Mouse (Mus musculus) olfactory bulb, adult 2 months (tissue): ENCODE results near the gene Syngr1. TPM values are rescaled to one million over a fixed set of nuclear protein-coding genes. Genes with fewer than 3 reads are reported as not detected.

Experiments used
- H3K27ac ChIP-seq: fragments of 200-500 bp; 2 replicates; pipeline ENCODE4 v1.5.1; 2012; ENCODE audit warnings: low read depth, low read length; ENCODE audit not compliant: insufficient read depth
- H3K4me1 ChIP-seq: fragments of 200-500 bp; 2 replicates; pipeline ENCODE4 v1.6.1; 2012; ENCODE audit warnings: low read length; ENCODE audit not compliant: control insufficient read depth, insufficient read depth
- H3K4me3 ChIP-seq: fragments of 200-500 bp; 2 replicates; pipeline ENCODE4 v1.5.1; 2012; ENCODE audit warnings: mild to moderate bottlenecking, low read depth, low read length, moderate library complexity; ENCODE audit not compliant: insufficient read depth
- CTCF ChIP-seq: fragments of 200-500 bp; IDR thresholded peaks from 2 replicates; pipeline ENCODE4 v1.5.1; 2012; ENCODE audit warnings: low read depth, mild to moderate bottlenecking, low read length, moderate library complexity; ENCODE audit not compliant: insufficient read depth
- POLR2A ChIP-seq: fragments of 200-500 bp; IDR thresholded peaks from 2 replicates; pipeline ENCODE4 v1.6.1; 2012; ENCODE audit warnings: mild to moderate bottlenecking, low read depth, low read length, moderate library complexity; ENCODE audit not compliant: insufficient read depth
- WGBS: fragments of 180-500 bp; shearing (Covaris S2); methylation state at CpG from one replicate; pipeline ENCODE4 v1.1.7; 2018; 5-methylcytosine and 5-hydroxymethylcytosine counted together
- polyA plus RNA-seq: library from polyadenylated mRNA; stranded (reverse); fragments of >200 nt; gene quantifications from 2 replicates; pipeline ENCODE4 v1.2.4, GENCODE M21; 2012; ENCODE audit warnings: low replicate concordance; ENCODE audit not compliant: missing spikeins, insufficient read depth, insufficient read length

The Syngr1 gene
- polyA plus RNA-seq, 1 experiment = 72.7 TPM

- WGBS = 65% methylated on average over 6 of the region's 6 CpGs
- TF ChIP-seq CTCF = no peak
- no peak for TF ChIP-seq POLR2A
- Histone ChIP-seq H3K4me3 (no peak overlapping the region), H3K27ac (no peak overlapping the region), H3K4me1 (peaks cover 12% of the 10 kb centered on the region)
Observed at GRCm38 (mm10) chr15:80131421-80131820, 40.3 kb downstream of the Syngr1 start.

- Histone ChIP-seq H3K4me1 (peaks cover 17% of the 10 kb centered on the region), H3K27ac (no peak overlapping the region), H3K4me3 (no peak overlapping the region)
- WGBS = 75% methylated on average over 9 of the region's 9 CpGs
- TF ChIP-seq POLR2A (no peak), CTCF (no peak)
Observed at GRCm38 (mm10) chr15:80132452-80132851, 41.3 kb downstream of the Syngr1 start.

DNA sequence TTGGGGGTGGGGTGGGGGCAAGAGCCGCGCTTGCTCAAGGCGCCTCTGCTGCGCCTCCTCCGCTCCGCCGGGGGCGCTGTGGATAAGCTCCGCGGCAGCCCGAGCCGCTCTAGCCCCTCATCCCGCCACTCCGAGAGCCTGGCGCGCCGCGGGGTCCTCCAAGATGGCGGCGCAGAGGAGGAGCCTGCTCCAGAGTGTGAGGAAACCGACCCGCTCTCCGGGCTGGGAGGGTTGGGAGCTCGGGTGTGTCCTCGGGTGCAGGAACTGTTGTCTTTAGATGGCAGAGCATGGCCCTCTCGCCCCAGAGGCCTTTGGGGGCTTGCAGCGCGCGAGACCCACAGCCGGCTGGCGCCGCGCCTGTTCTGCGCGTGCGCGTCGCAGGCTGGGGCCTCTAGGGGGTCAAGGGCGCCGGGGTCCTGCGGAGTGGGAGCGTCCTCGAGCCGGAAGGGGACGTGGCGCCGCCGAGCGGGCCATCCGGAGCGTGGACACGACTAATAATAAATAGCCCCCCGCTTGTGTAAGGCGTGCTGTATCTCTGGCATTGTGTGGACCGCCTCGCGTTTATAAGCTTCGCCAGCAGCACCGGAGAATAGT is 42.0 kb downstream of the Syngr1 start, which contains the start of gene Tab1:
Gene Tab1, plus strand, starts transcription at position 135 of the 594 bp plus-strand sequence.
- Histone ChIP-seq H3K27ac (peak within 1 kb of the TSS; percentile 100), H3K4me1 (peaks cover 23% of the 10 kb centered on the region), H3K4me3 (peak within 1 kb of the TSS; percentile 96)
- TF ChIP-seq POLR2A (peak; percentile 90), CTCF (peak; percentile 79)
- WGBS = under 1% methylated on average over 59 of the region's 59 CpGs

GRCm38 (mm10) chr15:80133682-80134449 is 42.7 kb downstream of the Syngr1 start:
- Histone ChIP-seq H3K4me1 (peaks cover 31% of the 10 kb centered on the region), H3K27ac (peak overlapping the region; percentile 100), H3K4me3 (peak overlapping the region; percentile 96)
- no peak for TF ChIP-seq POLR2A
- TF ChIP-seq CTCF = no peak
- WGBS = 5% methylated on average over 14 of the region's 14 CpGs

DNA sequence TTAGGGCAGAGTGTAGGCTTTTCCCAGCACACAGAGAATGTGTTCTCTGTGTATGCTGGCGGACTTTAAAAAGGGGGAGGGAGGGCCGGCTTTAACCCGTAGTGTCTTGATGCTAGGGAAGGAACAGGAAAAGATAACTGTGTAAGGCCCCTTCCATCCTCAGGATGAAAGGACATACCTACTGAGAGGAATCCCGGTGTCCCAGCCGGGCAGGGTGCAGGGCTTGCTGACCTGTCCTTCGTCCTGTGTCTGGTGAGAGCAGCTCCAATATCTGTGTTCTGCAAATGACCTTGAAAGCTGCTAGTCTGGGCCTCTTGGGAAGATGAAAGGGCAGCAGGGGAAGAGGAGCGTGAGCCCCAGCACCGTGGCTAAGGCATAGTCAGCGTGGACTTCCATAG is 43.3 kb downstream of the Syngr1 start:
- Histone ChIP-seq H3K4me1 (peaks cover 33% of the 10 kb centered on the region), H3K27ac (peak overlapping the region; percentile 100), H3K4me3 (peak overlapping the region; percentile 96)
- 44% methylated on average over 9 of the region's 9 CpGs for WGBS
- TF ChIP-seq CTCF (no peak), POLR2A (no peak)

GRCm38 (mm10) chr15:80135499-80135898 is 44.4 kb downstream of the Syngr1 start:
- WGBS = 90% methylated on average over 2 of the region's 2 CpGs
- no peak for TF ChIP-seq POLR2A
- TF ChIP-seq CTCF = no peak
- Histone ChIP-seq H3K4me1 (peaks cover 33% of the 10 kb centered on the region), H3K27ac (no peak overlapping the region; the same call in 1 of the 2 replicates), H3K4me3 (no peak overlapping the region)

DNA sequence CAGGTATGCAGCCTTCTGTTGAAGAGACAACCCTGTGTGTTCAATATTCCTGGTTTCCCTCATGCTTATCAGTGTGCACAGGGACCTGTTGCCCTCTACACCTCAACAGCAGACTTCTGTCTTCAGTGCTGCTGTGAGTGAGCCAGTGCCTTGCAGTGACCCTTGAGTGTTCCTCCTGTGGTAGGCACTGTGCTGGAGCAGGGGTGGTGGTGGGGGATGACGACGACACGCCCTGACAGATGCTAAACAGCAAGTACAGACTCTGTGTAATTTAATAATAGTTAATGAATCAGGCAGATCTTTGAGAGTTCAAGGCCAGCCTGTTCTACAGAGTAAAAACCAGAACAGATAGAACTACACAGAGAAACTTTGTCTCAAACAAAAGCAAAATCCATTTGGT is 45.5 kb downstream of the Syngr1 start:
- TF ChIP-seq CTCF (no peak), POLR2A (no peak)
- Histone ChIP-seq H3K27ac (no peak overlapping the region; the same call in 1 of the 2 replicates), H3K4me3 (no peak overlapping the region), H3K4me1 (peaks cover 33% of the 10 kb centered on the region)
- 88% methylated on average over 3 of the region's 3 CpGs for WGBS

GRCm38 (mm10) chr15:80137945-80138791 is 47.0 kb downstream of the Syngr1 start:
- H3K27ac ChIP-seq = peak overlapping the region; percentile 75

More at GRCm38 (mm10) chr15:80137945-80138791, 47.0 kb downstream of the Syngr1 start:
- peaks cover 33% of the 10 kb centered on the region for H3K4me1 ChIP-seq
- WGBS = 21% methylated on average over 17 of the region's 17 CpGs
- H3K4me3 ChIP-seq = no peak overlapping the region
- no peak for TF ChIP-seq CTCF
- no peak for TF ChIP-seq POLR2A
